Mouse (Mus musculus) stomach, embryonic 16.5 days (tissue): ENCODE measurements at regions not wholly inside any gene's neighbourhood (a gene's known extent, or its start where the extent isn't known, plus 50 kb on each side); places are given as distances from the start of the nearest gene placed in this dataset.
"Not testable (repeated sequence)": the region's sequence is repeated elsewhere in the genome, so short reads cannot be mapped to it uniquely, and the experiment has no call there.

Experiments used
- ATAC-seq: fragments of 200-750 bp; cut with Nextera tagmentation; 2 replicates; pipeline ENCODE4 v1.8.0; 2017; ENCODE audit warnings: moderate number of reproducible peaks, moderate TSS enrichment; ENCODE audit not compliant: insufficient read depth, low FRiP score
- H3K27ac ChIP-seq: fragments of 300-500 bp; sonication (generic); 2 replicates; pipeline ENCODE4 v1.5.1; 2014; ENCODE audit warnings: low read length
- H3K27me3 ChIP-seq: fragments of 300-500 bp; sonication (generic); 2 replicates; pipeline ENCODE4 v1.6.1; 2014; ENCODE audit warnings: low read length, control low read depth, mixed read lengths; ENCODE audit not compliant: control insufficient read depth, insufficient read depth
- H3K36me3 ChIP-seq: fragments of 300-500 bp; sonication (generic); 2 replicates; pipeline ENCODE4 v1.6.1; 2014; ENCODE audit warnings: low read length; ENCODE audit not compliant: control insufficient read depth, insufficient read depth
- H3K4me1 ChIP-seq: fragments of 300-500 bp; sonication (generic); 2 replicates; pipeline ENCODE4 v1.6.1; 2014; ENCODE audit warnings: low read length, control low read depth, mixed read lengths; ENCODE audit not compliant: control insufficient read depth, insufficient read depth
- H3K4me2 ChIP-seq: fragments of 300-500 bp; sonication (generic); 2 replicates; pipeline ENCODE4 v1.6.1; 2014; ENCODE audit warnings: low read depth, low read length, mixed read lengths
- H3K4me3 ChIP-seq: fragments of 300-500 bp; sonication (generic); replicated peaks from 2 replicates; pipeline ENCODE4 v1.5.1; 2014; ENCODE audit warnings: mild to moderate bottlenecking, low read length
- H3K9ac ChIP-seq: fragments of 300-500 bp; sonication (generic); 2 replicates; pipeline ENCODE4 v1.6.1; 2014; ENCODE audit warnings: low read length
- H3K9me3 ChIP-seq: fragments of 300-500 bp; sonication (generic); replicated peaks from 2 replicates; pipeline ENCODE4 v1.6.1; 2016; ENCODE audit warnings: low read length, control low read depth; ENCODE audit not compliant: control insufficient read depth
- WGBS: fragments of 180-500 bp; shearing (Covaris S2); extraction: QIAGEN DNeasy Blood & Tissue Kit; methylation state at CpG from one replicate; pipeline ENCODE4 v1.1.7; 2014; 5-methylcytosine and 5-hydroxymethylcytosine counted together

GRCm38 (mm10) chr16:49497521-49498010 is 201.5 kb upstream of the Ift57 start:
- Histone ChIP-seq H3K27me3 (no peaks in the 10 kb centered on the region), H3K27ac (no peak overlapping the region), H3K9me3 (no peaks in the 10 kb centered on the region), H3K4me2 (no peak overlapping the region), H3K36me3 (no peaks in the 10 kb centered on the region), H3K4me1 (no peaks in the 10 kb centered on the region), H3K9ac (no peak overlapping the region), H3K4me3 (no peak overlapping the region)
- 91% methylated on average over 3 of the region's 3 CpGs for WGBS
- ATAC-seq, result no peak

- ATAC-seq, result no peak
- no peak overlapping the region for H3K4me2 ChIP-seq
Observed at GRCm38 (mm10) chr16:49500818-49501217, 198.2 kb upstream of the Ift57 start.

GRCm38 (mm10) chr16:49503897-49504413 is 195.1 kb upstream of the Ift57 start:
- Histone ChIP-seq H3K36me3 (no peaks in the 10 kb centered on the region), H3K9ac (no peak overlapping the region), H3K4me1 (no peaks in the 10 kb centered on the region), H3K9me3 (no peaks in the 10 kb centered on the region), H3K27ac (no peak overlapping the region), H3K4me3 (no peak overlapping the region), H3K4me2 (no peak overlapping the region), H3K27me3 (no peaks in the 10 kb centered on the region)
- WGBS, result 53% methylated on average over 14 of the region's 14 CpGs
- no peak for ATAC-seq

More at GRCm38 (mm10) chr16:49500818-49501217, 198.2 kb upstream of the Ift57 start:
- Histone ChIP-seq H3K4me1 (no peaks in the 10 kb centered on the region), H3K36me3 (no peaks in the 10 kb centered on the region), H3K4me3 (no peak overlapping the region), H3K27me3 (no peaks in the 10 kb centered on the region), H3K9me3 (no peaks in the 10 kb centered on the region), H3K9ac (no peak overlapping the region), H3K27ac (no peak overlapping the region)
- 32% methylated on average over 4 of the region's 4 CpGs for WGBS

- Histone ChIP-seq H3K4me2 (no peak overlapping the region), H3K36me3 (no peaks in the 10 kb centered on the region), H3K9me3 (no peaks in the 10 kb centered on the region), H3K9ac (no peak overlapping the region), H3K27me3 (no peaks in the 10 kb centered on the region), H3K27ac (no peak overlapping the region), H3K4me1 (no peaks in the 10 kb centered on the region), H3K4me3 (no peak overlapping the region)
- no peak for ATAC-seq
- WGBS, result 81% methylated on average over 6 of the region's 6 CpGs
Observed at GRCm38 (mm10) chr16:49504669-49505068, 194.4 kb upstream of the Ift57 start.

- Histone ChIP-seq H3K36me3 (no peaks in the 10 kb centered on the region), H3K27ac (no peak overlapping the region), H3K4me1 (no peaks in the 10 kb centered on the region), H3K4me3 (no peak overlapping the region), H3K4me2 (no peak overlapping the region), H3K9ac (no peak overlapping the region), H3K27me3 (no peaks in the 10 kb centered on the region), H3K9me3 (no peaks in the 10 kb centered on the region)
- no peak for ATAC-seq
- 67% methylated on average over 9 of the region's 9 CpGs for WGBS
Observed at GRCm38 (mm10) chr16:49505271-49505670, 193.8 kb upstream of the Ift57 start.

- H3K27ac ChIP-seq, result no peak overlapping the region
- no peak overlapping the region for H3K4me2 ChIP-seq
- H3K4me3 ChIP-seq, result no peak overlapping the region
- no peaks in the 10 kb centered on the region for H3K4me1 ChIP-seq
- 94% methylated on average over 3 of the region's 3 CpGs for WGBS
- no peaks in the 10 kb centered on the region for H3K27me3 ChIP-seq
- no peak overlapping the region for H3K9ac ChIP-seq
- no peaks in the 10 kb centered on the region for H3K9me3 ChIP-seq
- no peak for ATAC-seq
- H3K36me3 ChIP-seq, result no peaks in the 10 kb centered on the region
Observed at GRCm38 (mm10) chr16:49518844-49519243, 180.2 kb upstream of the Ift57 start.

GRCm38 (mm10) chr16:49520411-49520810 is 178.6 kb upstream of the Ift57 start:
- 78% methylated on average over 3 of the region's 3 CpGs for WGBS
- H3K9ac ChIP-seq, result no peak overlapping the region
- H3K4me1 ChIP-seq, result no peaks in the 10 kb centered on the region
- H3K4me2 ChIP-seq, result no peak overlapping the region
- H3K27me3 ChIP-seq, result no peaks in the 10 kb centered on the region
- H3K4me3 ChIP-seq, result no peak overlapping the region
- ATAC-seq, result no peak
- no peaks in the 10 kb centered on the region for H3K9me3 ChIP-seq
- no peak overlapping the region for H3K27ac ChIP-seq
- H3K36me3 ChIP-seq, result no peaks in the 10 kb centered on the region

- 55% methylated on average over 2 of the region's 2 CpGs for WGBS
- Histone ChIP-seq H3K36me3 (no peaks in the 10 kb centered on the region), H3K4me2 (no peak overlapping the region), H3K9me3 (no peaks in the 10 kb centered on the region), H3K27me3 (no peaks in the 10 kb centered on the region), H3K9ac (no peak overlapping the region), H3K4me1 (no peaks in the 10 kb centered on the region), H3K4me3 (no peak overlapping the region), H3K27ac (no peak overlapping the region)
- ATAC-seq, result no peak
Observed at GRCm38 (mm10) chr16:49521685-49522084, 177.3 kb upstream of the Ift57 start.

- H3K4me2 ChIP-seq, result no peak overlapping the region
- 66% methylated on average over 5 of the region's 5 CpGs for WGBS
- no peak for ATAC-seq
- no peaks in the 10 kb centered on the region for H3K36me3 ChIP-seq
- H3K27ac ChIP-seq, result no peak overlapping the region
- H3K4me1 ChIP-seq, result no peaks in the 10 kb centered on the region
- no peaks in the 10 kb centered on the region for H3K9me3 ChIP-seq
- no peak overlapping the region for H3K4me3 ChIP-seq
- no peak overlapping the region for H3K9ac ChIP-seq
- no peaks in the 10 kb centered on the region for H3K27me3 ChIP-seq
Observed at GRCm38 (mm10) chr16:49522576-49522975, 176.5 kb upstream of the Ift57 start.

GRCm38 (mm10) chr16:49528618-49529017 is 170.4 kb upstream of the Ift57 start:
- H3K27ac ChIP-seq, H3K9ac ChIP-seq, H3K4me2 ChIP-seq, H3K27me3 ChIP-seq, H3K4me1 ChIP-seq, H3K4me3 ChIP-seq, ATAC-seq, H3K9me3 ChIP-seq, H3K36me3 ChIP-seq: not testable (repeated sequence)
- 91% methylated on average over 2 of the region's 2 CpGs for WGBS
